Mouse (Mus musculus): Measurements from ENCODE around the gene Olfr106-ps.

Olfr106-ps gene

GRCm38 (mm10) chr17:37390093-37390492 is at the start of gene Olfr106-ps:
Gene Olfr106-ps (plus strand): TSS chr17:37390393.
- DNase-seq = no peak

- no peak for DNase-seq
Observed at GRCm38 (mm10) chr17:37359282-37359681, 30.9 kb upstream of the Olfr106-ps start, which contains the start of gene Olfr104-ps. Gene Olfr104-ps (plus strand): TSS chr17:37359582.

- DNase-seq = no peak
Observed at GRCm38 (mm10) chr17:37378733-37379132, 11.5 kb upstream of the Olfr106-ps start, which contains the start of gene Olfr105-ps. Gene Olfr105-ps (plus strand): TSS chr17:37379033.

GRCm38 (mm10) chr17:37398926-37399325 is 8.7 kb downstream of the Olfr106-ps start, which contains the start of gene Olfr107:
Gene Olfr107 (plus strand): TSS chr17:37399226.
- DNase-seq = no peak

- no peak for DNase-seq
Observed at GRCm38 (mm10) chr17:37413380-37413779, 23.2 kb downstream of the Olfr106-ps start.

- no peak for DNase-seq
Observed at GRCm38 (mm10) chr17:37445180-37445579, 55.0 kb downstream of the Olfr106-ps start, which contains the start of gene Olfr108. Gene Olfr108 (plus strand): TSS chr17:37445480.
